Mouse (Mus musculus): ENCODE data around the gene Plppr5.

Gene Plppr5

GRCm38 (mm10) chr3:117574529-117575252, at the start of gene Plppr5:
Plppr5 (plus strand) TSS chr3:117574836.
- peak; percentile 49 for DNase-seq (ENCODE audit: low spot score)

- DNase-seq (ENCODE audit: low spot score): no peak
These were observed 24.7 kb upstream of the Plppr5 start for GRCm38 (mm10) chr3:117549899-117550298.

GRCm38 (mm10) chr3:117550526-117550925, 24.1 kb upstream of the Plppr5 start:
- no peak for DNase-seq (ENCODE audit: low spot score)

- DNase-seq (ENCODE audit: low spot score): no peak
These were observed 17.7 kb upstream of the Plppr5 start for GRCm38 (mm10) chr3:117556972-117557371.

GRCm38 (mm10) chr3:117575253-117575927, 754 bp downstream of the Plppr5 start:
- peak; percentile 55 for DNase-seq (ENCODE audit: low spot score)

- no peak for DNase-seq (ENCODE audit: low spot score)
These were observed 1.3 kb downstream of the Plppr5 start for GRCm38 (mm10) chr3:117575928-117576254.

- DNase-seq (ENCODE audit: low spot score): peak; percentile 33
These were observed 2.7 kb downstream of the Plppr5 start for GRCm38 (mm10) chr3:117577349-117577748.

GRCm38 (mm10) chr3:117582628-117583027, 8.0 kb downstream of the Plppr5 start:
- peak; percentile 18 for DNase-seq (ENCODE audit: low spot score)

GRCm38 (mm10) chr3:117602404-117602803, 27.8 kb downstream of the Plppr5 start:
- no peak for DNase-seq (ENCODE audit: low spot score)

GRCm38 (mm10) chr3:117603458-117603857, 28.8 kb downstream of the Plppr5 start:
- DNase-seq (ENCODE audit: low spot score): no peak

GRCm38 (mm10) chr3:117606383-117606782, 31.7 kb downstream of the Plppr5 start:
- no peak for DNase-seq (ENCODE audit: low spot score)

GRCm38 (mm10) chr3:117611453-117611852, 36.8 kb downstream of the Plppr5 start:
- DNase-seq (ENCODE audit: low spot score): no peak

- no peak for DNase-seq (ENCODE audit: low spot score)
These were observed 40.2 kb downstream of the Plppr5 start for GRCm38 (mm10) chr3:117614856-117615255.

- no peak for DNase-seq (ENCODE audit: low spot score)
These were observed 50.8 kb downstream of the Plppr5 start for GRCm38 (mm10) chr3:117625257-117626001.

GRCm38 (mm10) chr3:117628799-117629198, 54.2 kb downstream of the Plppr5 start:
- DNase-seq (ENCODE audit: low spot score): peak; percentile 41

- no peak for DNase-seq (ENCODE audit: low spot score)
These were observed 55.7 kb downstream of the Plppr5 start for GRCm38 (mm10) chr3:117630332-117630731.

GRCm38 (mm10) chr3:117648612-117649011, 74.0 kb downstream of the Plppr5 start:
- DNase-seq (ENCODE audit: low spot score): no peak

GRCm38 (mm10) chr3:117664316-117664715, 89.7 kb downstream of the Plppr5 start:
- no peak for DNase-seq (ENCODE audit: low spot score)

- no peak for DNase-seq (ENCODE audit: low spot score)
These were observed 104.6 kb downstream of the Plppr5 start for GRCm38 (mm10) chr3:117679189-117679588.

GRCm38 (mm10) chr3:117684640-117685039, 110.0 kb downstream of the Plppr5 start:
- DNase-seq (ENCODE audit: low spot score): no peak

GRCm38 (mm10) chr3:117686036-117686435, 111.4 kb downstream of the Plppr5 start:
- peak; percentile 46 for DNase-seq (ENCODE audit: low spot score)

- DNase-seq (ENCODE audit: low spot score): peak; percentile 23
These were observed 112.0 kb downstream of the Plppr5 start for GRCm38 (mm10) chr3:117686648-117687047.

- DNase-seq (ENCODE audit: low spot score): no peak
These were observed 120.1 kb downstream of the Plppr5 start for GRCm38 (mm10) chr3:117694736-117695135.

Measured in layer of hippocampus, adult 11-12 months (tissue).